Mouse (Mus musculus) spleen, adult 12 weeks (tissue): ENCODE measurements around the gene Timd2.
"Not testable (repeated sequence)": the region's sequence is repeated elsewhere in the genome, so short reads cannot be mapped to it uniquely, and the experiment has no call there.

Source experiments
- DNase-seq: peaks from one replicate; pipeline ENCODE4 v3.0.0; 2022; ENCODE audit warnings: low spot score

Timd2 gene

DNA sequence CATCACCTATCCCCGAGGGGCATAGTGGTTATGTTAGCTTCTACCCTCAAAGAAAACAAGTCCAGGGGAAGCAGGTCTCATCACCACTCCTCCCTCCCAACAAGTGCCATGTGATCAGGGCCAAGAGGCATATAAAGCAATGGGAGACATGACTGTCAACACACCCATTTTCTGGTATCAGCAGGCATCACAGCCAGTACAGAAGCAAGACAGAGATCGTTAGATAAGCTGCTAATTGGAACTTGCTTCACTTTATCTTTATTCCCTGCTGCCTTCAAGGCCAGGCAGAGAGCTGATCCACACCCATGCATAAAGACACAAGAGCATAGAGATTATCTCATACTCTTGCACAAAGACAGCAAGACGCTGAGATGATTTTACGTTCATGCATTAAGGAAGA lies 43.6 kb downstream of the Timd2 start:
- no peak for DNase-seq

GRCm38 (mm10) chr11:46652476-46652875 lies 54.4 kb downstream of the Timd2 start:
- DNase-seq, result no peak

DNA sequence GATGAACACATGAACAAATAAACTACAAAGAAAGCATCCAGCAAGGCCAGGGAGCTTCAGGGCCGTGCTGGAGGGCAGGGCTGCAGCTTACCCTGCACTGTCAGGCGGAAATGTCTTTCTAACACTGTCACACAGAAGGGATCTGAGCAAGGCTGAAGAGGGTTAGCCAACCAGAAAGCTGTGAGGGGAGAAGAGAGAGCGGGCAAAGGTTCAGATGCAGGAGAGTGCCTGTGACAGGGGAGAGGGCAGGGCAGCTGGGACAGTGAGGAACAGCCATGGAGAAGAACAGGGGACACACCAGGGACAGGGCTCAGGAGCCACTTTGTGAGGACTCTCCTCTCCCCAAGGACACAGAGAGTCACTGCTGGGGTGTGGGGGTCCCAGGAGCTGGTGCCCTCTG lies 57.2 kb downstream of the Timd2 start:
- not testable (repeated sequence) for DNase-seq

DNA sequence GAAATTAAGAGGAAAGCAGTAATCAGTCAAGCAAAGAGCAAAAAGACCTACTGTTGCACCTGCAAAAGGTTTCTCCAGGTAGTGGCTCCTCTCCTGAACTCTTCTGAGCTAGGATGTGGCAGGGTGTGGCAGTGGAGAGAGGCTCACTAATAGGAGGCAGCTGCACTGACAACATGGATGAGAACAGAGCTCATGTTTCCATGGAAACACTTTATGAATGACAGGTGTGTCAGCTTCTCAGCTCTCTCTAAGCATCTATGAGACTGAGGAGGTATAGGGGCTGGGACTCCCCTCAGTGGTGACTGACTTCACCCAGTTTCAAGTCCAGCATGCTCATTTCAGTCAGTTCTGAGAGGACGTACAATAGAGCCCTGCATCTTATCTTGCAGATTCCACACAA lies 62.0 kb downstream of the Timd2 start:
- DNase-seq, result no peak

DNA sequence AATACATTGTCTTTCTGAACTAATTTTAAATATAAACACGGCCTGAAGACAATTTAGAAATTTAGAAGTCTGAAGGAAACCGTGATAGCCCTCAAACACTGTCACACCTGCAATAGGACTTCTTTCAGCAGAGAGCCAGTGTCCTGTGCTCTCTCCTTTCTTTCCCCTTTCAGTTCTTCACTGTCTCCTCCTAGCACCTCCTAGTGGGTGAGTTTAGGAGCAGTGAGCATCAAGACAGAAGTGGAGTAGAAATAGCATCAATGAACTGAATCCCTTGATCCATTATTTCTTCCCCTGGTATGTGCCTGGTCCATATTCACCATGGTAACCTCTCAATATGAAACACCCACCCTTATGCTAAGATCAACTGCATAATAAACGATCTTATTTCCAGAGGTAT lies 70.3 kb downstream of the Timd2 start:
- no peak for DNase-seq

- not testable (repeated sequence) for DNase-seq
These were observed 71.3 kb downstream of the Timd2 start for GRCm38 (mm10) chr11:46635516-46635915.

DNA sequence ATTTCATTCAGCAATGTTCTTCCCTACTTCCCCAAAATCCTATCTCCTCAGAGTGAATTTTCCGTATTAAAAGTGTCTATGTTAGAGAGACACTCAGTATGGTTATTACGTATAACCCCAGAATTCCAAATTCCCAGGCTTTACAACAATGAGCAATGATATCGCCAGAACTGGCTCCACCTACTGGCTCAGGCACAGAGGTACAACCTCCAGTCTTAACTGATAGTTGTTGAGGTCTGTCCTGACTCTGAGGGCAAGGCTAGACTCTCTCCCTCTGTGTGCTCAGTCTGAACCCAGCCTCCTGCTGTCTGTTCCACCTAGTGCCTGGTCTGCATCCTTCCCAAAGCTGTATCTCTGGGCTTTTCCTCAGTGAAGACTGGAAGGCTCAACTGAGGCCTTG lies 75.2 kb downstream of the Timd2 start:
- DNase-seq, result no peak

- no peak for DNase-seq
These were observed 77.6 kb downstream of the Timd2 start, which contains the start of gene Dppa1 for GRCm38 (mm10) chr11:46629211-46629795. TSS of gene Dppa1 (minus strand) at chr11:46629261.

DNA sequence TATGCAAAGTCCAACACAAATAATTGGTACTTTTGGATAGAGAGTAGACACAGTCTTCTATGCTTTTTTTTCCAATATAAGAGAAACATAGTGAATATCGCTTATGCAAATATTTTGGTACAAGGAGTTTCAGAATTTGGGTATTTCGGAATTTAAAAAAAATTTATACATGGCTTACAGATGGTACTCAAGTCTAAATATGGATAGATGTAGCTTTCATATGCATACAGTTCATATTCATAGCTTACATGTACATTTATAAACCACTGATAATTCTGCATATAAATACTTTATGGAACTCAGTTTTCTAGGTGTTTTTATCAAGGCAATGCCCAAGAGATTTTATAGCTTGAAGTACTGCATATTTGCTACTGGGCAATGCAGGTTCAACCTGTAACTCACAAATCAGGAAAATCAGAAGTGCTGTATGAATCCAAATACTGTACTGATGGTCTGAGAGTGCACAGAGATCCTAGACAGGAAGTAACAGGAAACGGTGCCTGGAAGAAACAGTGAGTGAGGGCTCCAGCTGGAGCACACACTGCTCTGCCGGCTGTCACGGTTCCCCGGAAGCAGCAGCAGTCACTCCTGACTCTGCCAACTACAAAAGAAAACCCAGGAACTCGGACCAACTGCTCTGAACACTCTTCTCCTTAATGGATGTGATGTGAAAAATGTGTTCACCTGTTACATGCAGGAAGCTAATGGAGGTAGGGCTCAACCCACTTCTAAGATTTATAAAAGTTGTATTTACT lies 86.3 kb downstream of the Timd2 start:
- no peak for DNase-seq

GRCm38 (mm10) chr11:46619929-46620328 lies 86.9 kb downstream of the Timd2 start:
- DNase-seq, result no peak
